Mouse (Mus musculus): Measurements from ENCODE around the gene Net1.

DNA sequence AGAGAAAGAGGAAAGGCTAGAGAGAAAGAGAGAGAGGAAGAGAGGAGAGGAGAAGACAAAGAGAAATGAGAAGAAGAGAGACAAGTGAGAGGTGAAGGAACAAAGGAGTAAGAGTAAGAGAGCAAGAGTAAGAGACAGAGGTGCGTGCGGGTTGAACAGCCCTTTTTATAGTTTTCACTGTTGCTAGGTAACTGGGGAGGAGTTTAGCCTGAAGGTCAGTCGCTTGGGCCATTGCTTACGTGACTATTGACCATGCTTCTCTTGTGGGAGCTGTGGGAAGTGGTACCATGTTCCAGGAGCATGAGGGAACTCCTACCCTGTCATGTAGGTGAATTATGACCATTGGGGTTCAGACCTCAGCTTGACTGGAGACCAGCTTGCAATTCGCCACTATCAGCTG, 7.7 kb downstream of the Net1 start:
- TF ChIP-seq CTCF (IDR thresholded peaks at IDR 0.05; ENCODE audit: low read depth) (no peak), EP300 (IDR thresholded peaks at IDR 0.05; ENCODE audit: low read depth) (no peak)

Data from heart, postnatal 0 days (tissue).